Mouse (Mus musculus) midbrain, postnatal 0 days (tissue): ENCODE results near the gene Myo3b. TPM values are rescaled to one million over a fixed set of nuclear protein-coding genes. Genes with fewer than 3 reads are reported as not detected.

Experiments
- ATAC-seq: fragments of 200-750 bp; cut with Nextera tagmentation; 2 replicates; pipeline ENCODE4 v1.8.0; 2017; ENCODE audit warnings: moderate number of reproducible peaks, mild to moderate bottlenecking, moderate TSS enrichment, moderate library complexity; ENCODE audit not compliant: low FRiP score
- DNase-seq: peaks from one replicate; pipeline ENCODE4 v3.0.0-alpha.2; 2015; ENCODE audit warnings: low spot score
- H3K27ac ChIP-seq: fragments of 300-500 bp; sonication (generic); 2 replicates; pipeline ENCODE4 v1.5.1; 2014; ENCODE audit warnings: low read depth, mild to moderate bottlenecking, low read length, mixed read lengths
- H3K27me3 ChIP-seq: fragments of 300-500 bp; sonication (generic); 2 replicates; pipeline ENCODE4 v1.6.1; 2014; ENCODE audit warnings: low read length, control low read depth, mixed read lengths; ENCODE audit not compliant: insufficient read depth
- H3K36me3 ChIP-seq: fragments of 300-500 bp; sonication (generic); 2 replicates; pipeline ENCODE4 v1.6.1; 2014; ENCODE audit warnings: low read length, control low read depth, mixed read lengths; ENCODE audit not compliant: insufficient read depth
- H3K4me1 ChIP-seq: fragments of 300-500 bp; sonication (generic); 2 replicates; pipeline ENCODE4 v1.6.1; 2014; ENCODE audit warnings: mild to moderate bottlenecking, control low read depth, antibody characterized with exemption, low read length, mixed read lengths; ENCODE audit not compliant: insufficient read depth
- H3K4me2 ChIP-seq: fragments of 300-500 bp; sonication (generic); 2 replicates; pipeline ENCODE4 v1.6.1; 2014; ENCODE audit warnings: low read depth, mild to moderate bottlenecking, low read length, mixed read lengths; ENCODE audit not compliant: poor library complexity, severe bottlenecking
- H3K4me3 ChIP-seq: fragments of 300-500 bp; sonication (generic); 2 replicates; pipeline ENCODE4 v1.5.1; 2014; ENCODE audit warnings: low read depth, mild to moderate bottlenecking, low read length, moderate library complexity
- H3K9ac ChIP-seq: fragments of 300-500 bp; sonication (generic); replicated peaks from 2 replicates; pipeline ENCODE4 v1.6.1; 2014; ENCODE audit warnings: mild to moderate bottlenecking, low read length, moderate library complexity, mixed read lengths; ENCODE audit not compliant: poor library complexity, severe bottlenecking
- H3K9me3 ChIP-seq: fragments of 300-500 bp; sonication (generic); 2 replicates; pipeline ENCODE4 v1.6.1; 2016; ENCODE audit warnings: low read length, control low read depth
- CTCF ChIP-seq: IDR thresholded peaks from 2 replicates; pipeline ENCODE4 v1.5.1; 2016; ENCODE audit warnings: antibody characterized with exemption, mild to moderate bottlenecking
- WGBS: fragments of 180-500 bp; shearing (Covaris S2); extraction: QIAGEN DNeasy Blood & Tissue Kit; methylation state at CpG from one replicate; pipeline ENCODE4 v1.1.7; 2014; 5-methylcytosine and 5-hydroxymethylcytosine counted together
- polyA plus RNA-seq: library from polyadenylated mRNA; unstranded; fragments of >200 nt; fragmentation: Nextera tagmentation; extraction: Ambion mirVana; gene quantifications from 2 replicates; pipeline ENCODE4 v1.2.1, GENCODE M21; 2015
- total RNA-seq: library from RNA; depleted of rRNA; stranded (reverse); fragments of >200 nt; gene quantifications from 2 replicates; pipeline ENCODE4 v1.2.3, GENCODE M21; 2014

Myo3b gene
- total and polyA plus RNA-seq, 2 experiments from 2014 or later, result 0.14 to 0.44 TPM

- Histone ChIP-seq H3K9ac (no peak overlapping the region), H3K9me3 (no peaks in the 10 kb centered on the region), H3K4me2 (no peak overlapping the region), H3K36me3 (no peaks in the 10 kb centered on the region), H3K4me3 (no peak overlapping the region), H3K27me3 (no peaks in the 10 kb centered on the region), H3K4me1 (0 out of 2 replicates have a peak, but pooled peaks cover 4% of the 10 kb centered on the region), H3K27ac (no peak overlapping the region)
- ATAC-seq (no peak), DNase-seq (peak; percentile 75)
- 57% methylated on average over 9 of the region's 9 CpGs for WGBS
- no peak for TF ChIP-seq CTCF
Measured at GRCm38 (mm10) chr2:70322767-70323166, 283.8 kb downstream of the Myo3b start.

- H3K36me3 ChIP-seq, result no peaks in the 10 kb centered on the region
- WGBS, result 86% methylated on average over 11 of the region's 11 CpGs
- no peaks in the 10 kb centered on the region for H3K27me3 ChIP-seq
- DNase-seq (no peak), ATAC-seq (no peak)
- TF ChIP-seq CTCF, result no peak
- no peak overlapping the region for H3K4me3 ChIP-seq
- no peak overlapping the region for H3K9ac ChIP-seq
- no peaks in the 10 kb centered on the region for H3K4me1 ChIP-seq
- no peaks in the 10 kb centered on the region for H3K9me3 ChIP-seq
- no peak overlapping the region for H3K4me2 ChIP-seq
- no peak overlapping the region for H3K27ac ChIP-seq
Measured at GRCm38 (mm10) chr2:70327602-70328001, 288.7 kb downstream of the Myo3b start.

GRCm38 (mm10) chr2:70332905-70333304, 294.0 kb downstream of the Myo3b start:
- H3K9ac ChIP-seq, result no peak overlapping the region
- no peak overlapping the region for H3K4me2 ChIP-seq
- ATAC-seq, result no peak
- H3K27ac ChIP-seq, result no peak overlapping the region
- H3K27me3 ChIP-seq, result no peaks in the 10 kb centered on the region
- no peaks in the 10 kb centered on the region for H3K9me3 ChIP-seq
- TF ChIP-seq CTCF, result no peak
- no peak for DNase-seq
- no peaks in the 10 kb centered on the region; the same call in 1 of the 2 replicates for H3K4me1 ChIP-seq
- H3K4me3 ChIP-seq, result no peak overlapping the region
- 90% methylated on average over 6 of the region's 6 CpGs for WGBS
- H3K36me3 ChIP-seq, result no peaks in the 10 kb centered on the region

GRCm38 (mm10) chr2:70333553-70333952, 294.6 kb downstream of the Myo3b start:
- Histone ChIP-seq H3K4me1 (no peaks in the 10 kb centered on the region; the same call in 1 of the 2 replicates), H3K9me3 (no peaks in the 10 kb centered on the region), H3K9ac (no peak overlapping the region), H3K36me3 (no peaks in the 10 kb centered on the region), H3K27ac (no peak overlapping the region), H3K4me2 (no peak overlapping the region), H3K4me3 (no peak overlapping the region), H3K27me3 (no peaks in the 10 kb centered on the region)
- no peak for TF ChIP-seq CTCF
- DNase-seq, result no peak
- 86% methylated on average over 6 of the region's 6 CpGs for WGBS
- ATAC-seq, result no peak

GRCm38 (mm10) chr2:70336551-70336950, 297.6 kb downstream of the Myo3b start:
- Histone ChIP-seq H3K27me3 (no peaks in the 10 kb centered on the region), H3K9ac (no peak overlapping the region), H3K27ac (no peak overlapping the region), H3K4me2 (no peak overlapping the region), H3K36me3 (no peaks in the 10 kb centered on the region), H3K9me3 (no peaks in the 10 kb centered on the region), H3K4me3 (no peak overlapping the region), H3K4me1 (no peaks in the 10 kb centered on the region; the same call in 1 of the 2 replicates)
- TF ChIP-seq CTCF, result no peak
- 58% methylated on average over 6 of the region's 6 CpGs for WGBS
- no peak for ATAC-seq
- no peak for DNase-seq

GRCm38 (mm10) chr2:70337208-70337611, 298.3 kb downstream of the Myo3b start:
- H3K36me3 ChIP-seq, result no peaks in the 10 kb centered on the region
- peak; percentile 76 for DNase-seq

More at GRCm38 (mm10) chr2:70337208-70337611, 298.3 kb downstream of the Myo3b start:
- Histone ChIP-seq H3K4me3 (no peak overlapping the region), H3K27ac (no peak overlapping the region), H3K9me3 (no peaks in the 10 kb centered on the region), H3K4me1 (no peaks in the 10 kb centered on the region; the same call in 1 of the 2 replicates), H3K9ac (no peak overlapping the region), H3K27me3 (no peaks in the 10 kb centered on the region), H3K4me2 (no peak overlapping the region)
- ATAC-seq, result no peak
- WGBS, result 43% methylated on average over 7 of the region's 7 CpGs
- 0 out of 2 replicates have a peak, but pooled peaks have one; percentile 6 for TF ChIP-seq CTCF
